7 mouse cellular contexts compared by ENCODE assay signal in the genomic region with DNA sequence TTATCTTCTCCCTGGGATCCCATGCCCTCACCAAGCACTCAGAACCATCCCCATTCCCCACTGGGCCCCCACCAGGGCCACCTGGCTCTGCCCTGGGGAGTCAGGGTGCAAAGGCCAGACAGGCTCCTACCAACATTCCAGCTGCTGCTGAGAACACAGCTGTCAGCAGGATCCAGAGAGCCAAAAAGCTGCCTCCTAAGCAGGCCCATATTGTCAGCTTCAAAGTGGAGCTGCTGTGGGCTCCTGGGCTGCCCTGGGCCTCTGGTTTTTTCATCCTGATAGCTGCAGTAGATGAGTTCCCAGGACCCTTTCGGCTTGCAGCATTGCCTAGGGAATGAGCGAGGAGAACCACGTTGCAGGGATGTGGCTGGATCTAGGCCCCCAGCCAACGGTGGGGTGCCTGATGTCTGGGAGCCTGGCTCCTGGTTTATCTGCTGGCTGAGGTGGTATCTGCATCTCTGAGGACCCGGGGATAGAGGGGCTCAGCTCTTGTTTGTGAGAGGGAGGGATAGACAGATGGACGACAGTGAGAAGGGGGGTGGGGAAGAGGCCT. TPM values are rescaled to one million over a fixed set of nuclear protein-coding genes. Genes with fewer than 3 reads are reported as not detected.
DNase-seq lines count a peak whose midpoint lies in the region; ATAC-seq lines count a peak whose summit lies in the region.

No protein-coding gene starts in this region.

- H3K36me3 ChIP-seq in embryonic facial prominence, embryonic 11.5 days (replicated peaks; ENCODE audit: control insufficient read depth, insufficient read depth, low read depth, low read length): no peaks in the 10 kb centered on the region
- H3K36me3 ChIP-seq in hindbrain, embryonic 15.5 days: no peaks in the 10 kb centered on the region
- H3K36me3 ChIP-seq in liver, embryonic 11.5 days (ENCODE audit: control insufficient read depth, insufficient read depth, low read length): no peaks in the 10 kb centered on the region

- 25% methylated on average over 6 of the region's 6 CpGs for WGBS in embryonic facial prominence, embryonic 11.5 days
- WGBS in hindbrain, embryonic 15.5 days: 16% methylated on average over 6 of the region's 6 CpGs
- WGBS in liver, embryonic 11.5 days: 12% methylated on average over 6 of the region's 6 CpGs

- peak; percentile 29 for DNase-seq in NIH3T3 (ENCODE audit: low read depth)
- no peak for DNase-seq in embryonic facial prominence, embryonic 11.5 days (ENCODE audit: low spot score)
- DNase-seq in liver, embryonic 11.5 days (ENCODE audit: low spot score): no peak
- no peak for DNase-seq in embryo, embryonic 10.5 days (ENCODE audit: low spot score)
- no peak for DNase-seq in embryo, embryonic 10 days (ENCODE audit: low spot score)

- peaks cover 23% of the 10 kb centered on the region for H3K4me1 ChIP-seq in embryonic facial prominence, embryonic 11.5 days (ENCODE audit: control insufficient read depth, insufficient read depth, low read length)
- peaks cover 61% of the 10 kb centered on the region for H3K4me1 ChIP-seq in hindbrain, embryonic 15.5 days (replicated peaks)
- peaks cover 52% of the 10 kb centered on the region for H3K4me1 ChIP-seq in liver, embryonic 11.5 days (replicated peaks; ENCODE audit: control insufficient read depth, insufficient read depth, low read length)

- H3K27ac ChIP-seq in embryonic facial prominence, embryonic 11.5 days (replicated peaks; ENCODE audit: low read depth, low read length): no peak overlapping the region
- peak overlapping the region; percentile 63 for H3K27ac ChIP-seq in hindbrain, embryonic 15.5 days (replicated peaks)
- H3K27ac ChIP-seq in liver, embryonic 11.5 days (ENCODE audit: low read depth, low read length): peak overlapping the region; percentile 71

- no peaks in the 10 kb centered on the region for H3K27me3 ChIP-seq in embryonic facial prominence, embryonic 11.5 days (ENCODE audit: control insufficient read depth, insufficient read depth, low read length)
- H3K27me3 ChIP-seq in hindbrain, embryonic 15.5 days: no peaks in the 10 kb centered on the region
- peaks cover 30% of the 10 kb centered on the region for H3K27me3 ChIP-seq in liver, embryonic 11.5 days (replicated peaks; ENCODE audit: control insufficient read depth, insufficient read depth, low read length)

- peak overlapping the region; percentile 41 for H3K9ac ChIP-seq in embryonic facial prominence, embryonic 11.5 days (replicated peaks; ENCODE audit: low read length)
- H3K9ac ChIP-seq in hindbrain, embryonic 15.5 days: peak overlapping the region; percentile 12; the same call in 1 of the 2 replicates
- no peak overlapping the region for H3K9ac ChIP-seq in liver, embryonic 11.5 days (ENCODE audit: low read depth, low read length)

- no peak overlapping the region for H3K4me3 ChIP-seq in embryonic facial prominence, embryonic 11.5 days (ENCODE audit: low read depth, low read length)
- H3K4me3 ChIP-seq in hindbrain, embryonic 15.5 days: no peak overlapping the region
- H3K4me3 ChIP-seq in liver, embryonic 11.5 days (ENCODE audit: low read depth, low read length): no peak overlapping the region

- no peak overlapping the region for H3K4me2 ChIP-seq in embryonic facial prominence, embryonic 11.5 days (ENCODE audit: low read depth, low read length)
- H3K4me2 ChIP-seq in hindbrain, embryonic 15.5 days: 0 out of 2 replicates have a peak overlapping the region, but pooled peaks have one; percentile 13
- H3K4me2 ChIP-seq in liver, embryonic 11.5 days: no peak overlapping the region

- no peak for ATAC-seq in embryonic facial prominence, embryonic 11.5 days (replicated peaks; ENCODE audit: insufficient number of reproducible peaks, low FRiP score, low TSS enrichment, low read depth)
- ATAC-seq in hindbrain, embryonic 15.5 days (ENCODE audit: low FRiP score, low read depth): no peak
- ATAC-seq in liver, embryonic 11.5 days (replicated peaks; ENCODE audit: low FRiP score): no peak
- no peak for ATAC-seq in granulocyte monocyte progenitor cell, adult 5-6 weeks (replicated peaks; ENCODE audit: poor library complexity, severe bottlenecking)

- no peaks in the 10 kb centered on the region for H3K9me3 ChIP-seq in embryonic facial prominence, embryonic 11.5 days (replicated peaks; ENCODE audit: control insufficient read depth, low read length)
- no peaks in the 10 kb centered on the region for H3K9me3 ChIP-seq in hindbrain, embryonic 15.5 days
- H3K9me3 ChIP-seq in liver, embryonic 11.5 days (ENCODE audit: control insufficient read depth, low read length): no peaks in the 10 kb centered on the region

RNA-seq across cellular contexts. Expression of a gene that starts 36.7 kb away (rescaled TPM):
- polyA plus RNA-seq in embryonic facial prominence, embryonic 11.5 days (2014; fragmentation: Nextera tagmentation; extraction: Ambion mirVana): 66.9 and 75.9 TPM in 2 replicates
- polyA plus RNA-seq in hindbrain, embryonic 15.5 days (2015; fragmentation: Nextera tagmentation; extraction: Ambion mirVana): 30.3 and 31.1 TPM in 2 replicates
- polyA plus RNA-seq in liver, embryonic 11.5 days (2014; fragmentation: Nextera tagmentation; extraction: Ambion mirVana): 32.1 and 42.2 TPM in 2 replicates
- 109 and 147 TPM in 2 replicates for total RNA-seq in granulocyte monocyte progenitor cell, adult 5-6 weeks (2014; fragmentation: Nextera tagmentation)
- total RNA-seq in granulocyte monocyte progenitor cell, adult 5-6 weeks (2017): 34.1 and 37.3 TPM in 2 replicates
